Mouse (Mus musculus) limb, embryonic 14.5 days (tissue): ENCODE results near the gene Mink1. TPM values are rescaled to one million over a fixed set of nuclear protein-coding genes. Genes with fewer than 3 reads are reported as not detected.
"Not testable (repeated sequence)": the region's sequence is repeated elsewhere in the genome, so short reads cannot be mapped to it uniquely, and the experiment has no call there.

Experiments used
- ATAC-seq: fragments of 200-750 bp; cut with Nextera tagmentation; 2 replicates; pipeline ENCODE4 v1.8.0; 2017; ENCODE audit warnings: low read depth, moderate number of reproducible peaks, moderate TSS enrichment; ENCODE audit not compliant: low FRiP score
- DNase-seq: peaks from one replicate; pipeline ENCODE4 v3.0.0-alpha.2; 2015; ENCODE audit warnings: low spot score
- H3K27ac ChIP-seq: fragments of 300-500 bp; sonication (generic); replicated peaks from 2 replicates; pipeline ENCODE4 v1.5.1; 2014; ENCODE audit warnings: low read depth, mild to moderate bottlenecking, low read length, moderate library complexity, mixed read lengths
- H3K27me3 ChIP-seq: fragments of 300-500 bp; sonication (generic); 2 replicates; pipeline ENCODE4 v1.6.1; 2014; ENCODE audit warnings: low read length, mixed read lengths; ENCODE audit not compliant: control insufficient read depth, insufficient read depth
- H3K36me3 ChIP-seq: fragments of 300-500 bp; sonication (generic); 2 replicates; pipeline ENCODE4 v1.6.1; 2014; ENCODE audit warnings: mild to moderate bottlenecking, low read length, moderate library complexity, mixed read lengths; ENCODE audit not compliant: control insufficient read depth, insufficient read depth
- H3K4me1 ChIP-seq: fragments of 300-500 bp; sonication (generic); 2 replicates; pipeline ENCODE4 v1.6.1; 2014; ENCODE audit warnings: antibody characterized with exemption, low read length, mixed read lengths; ENCODE audit not compliant: control insufficient read depth, insufficient read depth
- H3K4me2 ChIP-seq: fragments of 300-500 bp; sonication (generic); replicated peaks from 2 replicates; pipeline ENCODE4 v1.6.1; 2014; ENCODE audit warnings: low read depth, mild to moderate bottlenecking, low read length, moderate library complexity; ENCODE audit not compliant: severe bottlenecking
- H3K4me3 ChIP-seq: fragments of 300-500 bp; sonication (generic); replicated peaks from 2 replicates; pipeline ENCODE4 v1.5.1; 2014; ENCODE audit warnings: low read length
- H3K9ac ChIP-seq: fragments of 300-500 bp; sonication (generic); 2 replicates; pipeline ENCODE4 v1.6.1; 2014; ENCODE audit warnings: mild to moderate bottlenecking, low read depth, low read length, moderate library complexity; ENCODE audit not compliant: severe bottlenecking
- H3K9me3 ChIP-seq: fragments of 300-500 bp; sonication (generic); 2 replicates; pipeline ENCODE4 v1.6.1; 2016; ENCODE audit warnings: low read length; ENCODE audit not compliant: control insufficient read depth
- POLR2A ChIP-seq: fragments of 200-500 bp; IDR thresholded peaks from 2 replicates; pipeline ENCODE4 v1.8.0; 2012; ENCODE audit warnings: inconsistent platforms, mild to moderate bottlenecking, moderate library complexity, borderline replicate concordance; ENCODE audit not compliant: insufficient read depth, insufficient read length; ENCODE audit errors: extremely low read depth
- WGBS: fragments of 180-500 bp; shearing (Covaris S2); extraction: QIAGEN DNeasy Blood & Tissue Kit; methylation state at CpG from one replicate; pipeline ENCODE4 v1.1.7; 2014; 5-methylcytosine and 5-hydroxymethylcytosine counted together
- polyA plus RNA-seq, 2 experiments: library from polyadenylated mRNA; depleted of rRNA in 1 of 2; stranded (reverse) in 1 of 2; unstranded in 1 of 2; fragments of >200 nt; fragmentation: Nextera tagmentation in 1 of 2; extraction: Ambion mirVana in 1 of 2; gene quantifications; 2 replicates each; pipeline versions ENCODE4 v1.2.1 to v1.2.3; 2012 to 2014

The Mink1 gene
- polyA plus RNA-seq, 2 experiments = 19.8 to 91.2 TPM

GRCm38 (mm10) chr11:70518923-70519322 lies 43.8 kb upstream of the Mink1 start, which contains the start of gene Gltpd2:
TSS of gene Gltpd2 (plus strand) at chr11:70519196.
- Histone ChIP-seq H3K36me3 (no peaks in the 10 kb centered on the region), H3K27ac (no peak within 1 kb of the TSS), H3K27me3 (no peaks in the 10 kb centered on the region), H3K4me3 (peak within 1 kb of the TSS; percentile 31), H3K4me1 (0 out of 2 replicates have a peak, but pooled peaks cover 4% of the 10 kb centered on the region), H3K9me3 (no peaks in the 10 kb centered on the region), H3K4me2 (peak within 1 kb of the TSS; percentile 48), H3K9ac (peak within 1 kb of the TSS; percentile 59)
- no peak for DNase-seq
- 82% methylated on average over 10 of the region's 10 CpGs for WGBS
- ATAC-seq = no peak
- no peak for TF ChIP-seq POLR2A

- DNase-seq = peak; percentile 17
- H3K9ac ChIP-seq = peak overlapping the region; percentile 59
- H3K4me2 ChIP-seq = peak overlapping the region; percentile 48
- peak overlapping the region; percentile 31 for H3K4me3 ChIP-seq
- H3K36me3 ChIP-seq = no peaks in the 10 kb centered on the region
- 0 out of 2 replicates have a peak, but pooled peaks cover 4% of the 10 kb centered on the region for H3K4me1 ChIP-seq
- no peaks in the 10 kb centered on the region for H3K27me3 ChIP-seq
- whole genome bisulfite sequencing = 11% methylated on average over 41 of the region's 41 CpGs
- no peak for ATAC-seq
- no peak overlapping the region for H3K27ac ChIP-seq
- H3K9me3 ChIP-seq = no peaks in the 10 kb centered on the region
- TF ChIP-seq POLR2A = 0 out of 2 replicates have a peak, but pooled peaks have one; percentile 24
These were observed 42.4 kb upstream of the Mink1 start for GRCm38 (mm10) chr11:70520178-70520769.

DNA sequence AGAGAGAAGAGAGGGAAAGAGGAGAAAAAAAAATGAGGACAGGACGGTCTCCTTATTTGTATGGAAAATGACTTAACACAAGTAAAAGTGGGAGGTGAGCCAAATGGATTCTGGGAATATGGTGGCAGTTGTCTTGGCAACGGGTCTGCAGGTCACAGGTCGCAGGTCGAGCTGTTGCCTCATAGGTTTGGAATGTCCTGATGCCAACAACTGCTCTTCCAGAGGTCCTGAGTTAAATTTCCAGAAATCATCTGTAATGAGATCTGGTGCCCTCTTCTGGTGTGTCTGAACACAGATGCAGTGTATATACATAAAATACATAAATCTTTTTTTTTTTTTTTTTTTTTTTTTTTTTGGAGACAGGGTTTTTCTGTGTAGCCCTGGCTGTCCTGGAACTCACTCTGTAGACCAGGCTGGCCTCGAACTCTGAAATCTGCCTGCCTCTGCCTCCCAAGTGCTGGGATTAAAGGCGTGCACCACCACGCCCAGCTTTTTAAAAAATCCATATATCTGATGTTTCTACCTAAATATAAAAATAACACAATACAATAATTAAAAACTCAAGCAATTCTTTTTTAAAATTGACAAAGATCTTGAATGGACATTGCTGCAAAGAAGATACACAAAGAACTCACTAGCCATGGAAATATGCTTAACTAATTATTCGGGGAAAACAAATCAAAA lies 39.2 kb upstream of the Mink1 start:
- H3K9ac ChIP-seq, DNase-seq, H3K4me1 ChIP-seq, H3K27me3 ChIP-seq, H3K4me3 ChIP-seq, ATAC-seq, H3K9me3 ChIP-seq, H3K27ac ChIP-seq, H3K4me2 ChIP-seq: not testable (repeated sequence)
- WGBS = 91% methylated on average over 8 of the region's 8 CpGs
- peaks cover 22% of the 10 kb centered on the region for H3K36me3 ChIP-seq

DNA sequence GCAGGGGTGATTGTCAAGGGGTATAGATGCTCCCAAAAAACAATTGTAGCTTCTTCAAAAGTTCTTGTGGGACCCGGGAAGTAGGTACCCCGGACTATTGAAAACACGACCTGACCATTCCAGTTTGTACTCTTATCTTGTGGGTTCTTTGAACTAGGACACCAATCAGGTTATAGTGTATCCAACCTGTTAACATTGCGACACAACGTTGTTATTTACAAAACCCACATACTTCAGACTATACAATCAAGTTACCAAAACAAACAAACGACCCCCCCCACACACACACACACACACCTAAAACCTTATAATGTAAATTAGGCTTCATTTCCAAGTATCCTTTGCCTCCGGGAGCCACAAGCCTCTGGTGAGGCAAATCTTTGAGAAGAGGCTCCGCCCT lies 37.9 kb upstream of the Mink1 start:
- Histone ChIP-seq H3K9me3 (no peaks in the 10 kb centered on the region), H3K4me1 (peaks cover 9% of the 10 kb centered on the region), H3K36me3 (peaks cover 26% of the 10 kb centered on the region), H3K27me3 (no peaks in the 10 kb centered on the region), H3K4me2 (peak overlapping the region; percentile 79), H3K9ac (0 out of 2 replicates have a peak overlapping the region, but pooled peaks have one; percentile 25), H3K27ac (no peak overlapping the region), H3K4me3 (peak overlapping the region; percentile 65)
- DNase-seq (no peak), ATAC-seq (peak; percentile 16)
- no peak for TF ChIP-seq POLR2A
- 12% methylated on average over 8 of the region's 8 CpGs for WGBS

DNA sequence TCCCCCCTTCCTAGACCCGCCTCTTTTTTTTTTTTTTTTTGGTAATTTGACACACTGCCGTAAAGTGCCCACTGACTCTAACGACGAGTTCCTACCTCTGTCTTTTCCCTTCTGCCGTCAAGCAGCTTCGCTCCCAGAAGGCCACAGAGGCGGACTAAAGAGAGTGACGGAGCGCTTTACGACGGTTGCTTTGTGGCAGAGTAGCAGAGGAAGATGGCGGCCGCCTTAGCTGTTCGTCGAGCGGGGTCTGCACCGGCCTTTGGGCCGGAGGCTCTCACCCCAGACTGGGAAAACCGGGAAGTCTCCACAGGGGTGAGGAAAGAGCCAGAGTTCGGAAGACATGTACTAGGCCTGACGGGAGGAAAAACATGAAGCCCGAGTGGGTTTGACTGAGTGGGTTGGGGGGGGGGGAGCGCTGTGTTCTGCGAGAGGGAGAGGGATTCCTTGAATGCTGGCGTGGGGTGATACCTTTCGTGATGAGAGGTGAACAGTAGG lies 37.5 kb upstream of the Mink1 start, which contains the start of gene Psmb6:
Gene Psmb6 (plus strand): TSS at position 184 of the 495 bp plus-strand sequence.
- DNase-seq = peak; percentile 99
- Histone ChIP-seq H3K4me3 (peak within 1 kb of the TSS; percentile 65), H3K9me3 (no peaks in the 10 kb centered on the region), H3K36me3 (peaks cover 26% of the 10 kb centered on the region), H3K27me3 (no peaks in the 10 kb centered on the region), H3K27ac (no peak within 1 kb of the TSS), H3K4me2 (peak within 1 kb of the TSS; percentile 79), H3K4me1 (peaks cover 5% of the 10 kb centered on the region), H3K9ac (peak within 1 kb of the TSS; percentile 72)
- TF ChIP-seq POLR2A = peak; percentile 89; the same call in 1 of the 2 replicates
- peak; percentile 94 for ATAC-seq
- under 1% methylated on average over 25 of the region's 26 CpGs for WGBS
